Mouse (Mus musculus) adrenal gland, adult 2 months (tissue): ENCODE data around the gene Whrn. TPM values are rescaled to one million over a fixed set of nuclear protein-coding genes. Genes with fewer than 3 reads are reported as not detected.

ENCODE experiments used
- DNase-seq: peaks from one replicate; pipeline ENCODE4 v3.0.0; 2021
- polyA plus RNA-seq: library from polyadenylated mRNA; depleted of rRNA; stranded (reverse); fragments of >200 nt; gene quantifications from 2 replicates; pipeline ENCODE4 v1.2.3, GENCODE M21; 2012
- total RNA-seq, 2 experiments: library from RNA; stranded (reverse); gene quantifications; 2 replicates each; pipeline ENCODE4 v1.2.3; 2021

Whrn gene
- total and polyA plus RNA-seq, 3 experiments, result 51.5 to 101 (median 57.1) TPM

- no peak for DNase-seq
These were observed 45.2 kb downstream of the Whrn start for GRCm38 (mm10) chr4:63450551-63450950.

DNA sequence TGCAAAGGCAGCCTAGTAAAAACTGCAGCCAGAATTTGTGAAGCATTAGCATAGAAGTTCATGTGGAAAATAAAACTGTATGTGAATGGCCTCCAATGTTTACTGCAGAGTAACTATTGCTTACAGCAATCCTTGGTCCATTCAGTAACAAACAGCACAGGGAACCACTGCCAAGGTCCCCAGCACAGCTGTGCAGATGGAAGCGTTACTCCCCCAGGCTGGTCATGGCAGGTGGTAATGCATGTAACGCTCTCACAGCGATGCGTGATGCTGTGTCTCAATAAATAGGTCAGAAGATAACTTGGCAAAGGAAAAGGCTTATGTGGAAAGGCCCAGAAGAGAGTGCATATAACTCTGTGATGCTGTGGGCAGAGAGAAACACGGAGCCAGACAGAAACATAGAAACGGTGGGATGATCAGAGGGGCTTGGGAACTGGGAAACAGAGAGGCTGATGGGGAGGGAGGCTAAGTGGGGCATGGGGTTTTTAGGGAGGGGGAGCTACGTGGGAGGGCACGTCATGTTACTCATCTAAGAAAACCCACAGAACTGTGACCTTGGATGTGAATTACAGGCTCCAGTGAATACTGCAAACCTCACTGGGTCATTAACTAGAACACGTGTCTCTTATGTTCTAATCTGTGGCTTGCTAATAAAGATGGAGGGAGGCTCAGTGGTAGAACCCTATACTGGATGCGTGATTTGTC is 51.3 kb downstream of the Whrn start:
- peak; percentile 55 for DNase-seq

DNA sequence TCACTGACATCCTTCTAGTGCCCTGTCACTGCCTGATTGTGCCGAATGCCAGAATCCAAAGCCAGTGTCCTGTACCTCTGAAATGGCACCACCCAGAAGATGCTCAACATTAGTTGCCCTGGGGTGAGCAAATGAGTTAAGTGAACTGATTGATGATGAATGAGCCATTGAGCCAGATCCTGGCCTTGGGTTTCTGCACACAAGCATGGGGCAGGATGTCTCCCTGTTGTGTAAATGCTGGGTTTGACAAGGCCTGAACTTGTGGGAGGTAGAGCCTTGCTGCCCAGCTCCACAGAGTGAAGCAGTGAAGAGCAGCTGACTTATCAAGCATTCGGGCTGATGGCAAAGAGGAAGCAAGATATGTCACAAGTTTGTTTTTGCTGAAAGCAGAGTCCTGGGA is 52.7 kb downstream of the Whrn start:
- DNase-seq, result peak; percentile 69

DNA sequence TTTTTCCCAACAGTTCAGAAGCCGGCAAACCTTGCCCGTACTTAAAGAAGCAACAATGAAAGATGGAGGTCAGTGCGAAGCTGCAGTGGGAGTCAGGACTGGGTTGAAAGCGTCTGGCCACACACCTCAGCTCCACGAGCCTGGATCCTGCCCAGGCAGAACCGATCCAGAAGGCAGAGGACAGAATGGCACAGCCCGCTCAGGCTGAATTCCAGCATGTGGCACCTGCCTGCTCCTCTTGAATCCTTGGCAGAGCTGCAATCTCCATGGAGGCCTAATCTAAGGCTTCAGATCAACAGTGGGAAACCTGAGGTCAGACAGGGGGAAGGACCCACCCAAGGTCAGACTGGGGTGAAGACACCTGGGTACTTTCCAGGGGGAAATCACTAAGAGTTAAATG is 54.2 kb downstream of the Whrn start:
- no peak for DNase-seq

DNA sequence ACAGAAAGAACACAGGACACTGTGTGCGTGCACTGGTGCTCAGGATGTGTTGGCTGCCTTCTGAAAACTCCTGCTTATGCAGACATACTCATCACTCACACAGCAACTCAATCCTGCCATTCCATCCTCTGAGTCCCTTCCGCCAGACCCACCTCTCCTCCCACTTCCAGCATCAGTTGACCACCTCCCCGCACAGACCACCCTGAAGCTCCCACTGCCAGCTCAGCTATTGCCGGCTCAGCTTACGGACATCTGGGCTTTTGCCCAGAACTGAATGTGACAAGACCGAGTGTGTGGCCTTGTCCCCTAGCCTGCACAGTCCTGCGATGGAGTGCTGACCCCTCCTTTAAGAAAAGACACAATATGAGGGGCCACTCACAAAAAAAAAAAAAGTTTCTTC is 55.5 kb downstream of the Whrn start:
- DNase-seq, result no peak

DNA sequence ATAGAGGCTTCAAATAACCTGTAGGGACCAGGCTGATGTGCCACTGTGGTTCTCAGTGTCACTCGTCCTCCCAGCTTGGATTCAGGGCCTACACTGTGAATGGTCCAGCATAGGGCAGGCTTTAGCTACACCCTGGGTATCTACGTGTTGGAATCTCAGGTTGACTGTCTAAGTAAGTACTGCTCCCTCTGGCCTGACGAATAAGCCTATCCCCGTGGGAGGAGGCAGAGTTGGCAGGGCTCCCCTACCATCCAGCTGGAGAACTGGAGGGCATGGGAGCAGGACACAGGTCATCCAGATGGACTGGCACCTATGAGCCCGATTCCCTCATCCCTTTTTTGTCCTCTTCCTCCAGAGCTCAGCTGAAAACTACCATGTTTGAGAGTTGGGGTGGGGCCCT is 57.8 kb downstream of the Whrn start:
- no peak for DNase-seq

GRCm38 (mm10) chr4:63437119-63437815 is 58.5 kb downstream of the Whrn start:
- DNase-seq, result no peak

DNA sequence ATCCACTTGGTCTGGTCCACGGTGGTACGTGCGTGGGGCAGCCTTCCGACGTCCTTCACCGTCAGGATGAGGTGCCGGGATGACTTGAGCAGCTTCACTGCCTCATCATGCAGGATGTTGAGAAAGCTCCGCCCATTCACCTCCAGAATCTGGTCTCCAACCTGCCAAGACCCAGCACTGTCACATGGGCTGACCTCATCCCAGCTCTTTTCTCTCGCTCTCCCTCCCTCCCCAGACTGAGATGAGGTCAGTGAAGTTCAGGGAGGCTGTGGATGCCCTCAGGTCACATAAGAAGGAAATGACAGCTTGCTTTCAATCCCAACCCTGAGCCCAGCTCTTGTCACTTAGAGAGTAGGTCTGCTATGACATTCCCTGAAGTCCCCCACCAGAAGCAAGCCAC is 60.4 kb downstream of the Whrn start:
- DNase-seq, result no peak

- DNase-seq, result no peak
These were observed 64.7 kb downstream of the Whrn start for GRCm38 (mm10) chr4:63431098-63431497.

GRCm38 (mm10) chr4:63430357-63430756 is 65.4 kb downstream of the Whrn start:
- DNase-seq, result peak; percentile 69

DNA sequence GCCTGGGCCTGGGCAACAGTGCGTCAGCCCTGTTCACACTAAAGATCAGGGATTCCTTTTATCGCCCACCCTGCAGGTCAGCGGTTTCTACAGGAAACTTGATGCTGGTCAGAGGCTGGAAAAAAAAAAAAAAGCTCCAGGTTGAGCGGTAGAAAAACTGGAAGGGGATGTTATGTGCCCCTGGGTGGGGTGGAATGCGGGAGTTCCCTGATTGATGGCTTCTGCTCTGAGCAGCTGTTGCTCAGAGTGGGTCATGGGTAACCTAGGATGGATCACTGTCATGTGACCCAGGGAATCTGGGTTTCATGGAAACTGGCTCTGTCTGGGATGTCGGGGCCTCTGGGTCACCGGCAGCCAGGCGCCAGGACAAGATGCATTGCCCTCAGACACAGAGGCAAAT is 69.5 kb downstream of the Whrn start:
- DNase-seq, result no peak

GRCm38 (mm10) chr4:63423811-63424210 is 72.0 kb downstream of the Whrn start:
- DNase-seq, result no peak

DNA sequence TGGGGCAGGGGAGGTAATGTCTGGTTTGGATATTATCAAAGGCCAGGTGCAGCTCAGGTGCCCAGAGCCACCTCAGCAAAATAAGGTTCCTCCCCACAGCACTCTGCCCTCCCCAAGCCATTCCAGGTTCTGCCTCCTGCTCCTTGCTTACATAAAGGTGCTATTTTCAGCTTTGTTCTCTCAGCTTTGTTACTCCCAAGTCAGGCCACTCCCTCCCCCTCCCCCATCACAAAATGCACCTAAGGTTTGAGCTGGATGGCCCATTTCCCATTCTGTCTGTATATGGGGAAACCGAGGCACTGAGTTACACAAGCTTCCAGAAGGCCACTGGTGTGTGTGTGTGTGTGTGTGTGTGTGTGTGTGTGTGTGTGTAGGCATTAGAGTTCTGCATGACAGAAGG is 72.6 kb downstream of the Whrn start:
- no peak for DNase-seq

- DNase-seq, result no peak
These were observed 75.5 kb downstream of the Whrn start for GRCm38 (mm10) chr4:63420143-63420920.

- no peak for DNase-seq
These were observed 77.5 kb downstream of the Whrn start for GRCm38 (mm10) chr4:63418270-63418669.

DNA sequence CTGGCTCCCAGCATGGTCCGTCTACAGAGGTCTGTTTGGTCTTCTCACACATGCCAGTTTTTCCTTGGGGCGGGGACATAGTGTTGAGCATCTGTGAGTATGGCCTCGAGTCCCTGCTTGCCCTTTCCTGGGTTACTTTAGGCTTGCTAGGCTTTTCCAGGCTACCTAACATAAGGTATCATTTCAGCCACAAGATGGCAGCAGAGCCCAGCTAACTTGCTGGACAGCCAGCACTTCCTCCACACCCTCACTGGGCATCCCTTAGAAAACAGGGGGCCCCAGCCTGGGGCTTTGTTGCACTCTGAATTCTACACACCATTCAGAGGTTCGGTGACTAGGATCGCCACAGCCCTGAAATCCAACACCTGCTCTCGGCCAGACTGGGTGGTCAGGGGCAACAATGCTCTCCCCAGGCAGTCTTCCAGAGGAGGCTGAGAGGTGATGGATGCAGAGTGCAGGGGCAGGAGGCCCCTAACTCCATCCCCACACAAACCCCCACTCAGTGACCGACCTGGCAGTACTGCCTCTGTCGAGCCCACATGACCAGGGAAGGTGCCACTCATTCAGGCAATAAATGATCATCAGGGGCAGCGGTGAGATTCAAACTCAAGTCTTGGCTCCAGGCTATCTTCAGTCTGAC is 78.4 kb downstream of the Whrn start:
- DNase-seq, result peak; percentile 76

DNA sequence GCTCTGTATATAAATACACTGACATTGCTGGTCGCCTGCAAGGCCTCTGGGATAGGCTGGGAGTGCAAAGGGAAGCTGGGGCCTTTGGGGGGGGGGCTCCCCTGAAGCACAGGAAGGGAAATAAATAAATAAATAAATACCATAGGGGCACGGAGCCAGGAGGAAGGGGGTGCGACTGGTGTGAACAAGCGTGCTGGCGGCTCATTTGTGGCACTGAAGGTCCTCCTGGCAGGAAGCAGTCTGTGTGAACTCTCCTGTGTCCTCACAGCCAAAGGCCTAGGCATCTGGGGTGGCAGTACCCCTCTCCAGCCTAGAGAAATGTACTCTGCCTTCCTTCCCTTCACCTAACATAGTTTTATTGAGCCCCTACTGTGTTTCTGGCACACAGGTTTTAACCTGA is 80.8 kb downstream of the Whrn start:
- no peak for DNase-seq

DNA sequence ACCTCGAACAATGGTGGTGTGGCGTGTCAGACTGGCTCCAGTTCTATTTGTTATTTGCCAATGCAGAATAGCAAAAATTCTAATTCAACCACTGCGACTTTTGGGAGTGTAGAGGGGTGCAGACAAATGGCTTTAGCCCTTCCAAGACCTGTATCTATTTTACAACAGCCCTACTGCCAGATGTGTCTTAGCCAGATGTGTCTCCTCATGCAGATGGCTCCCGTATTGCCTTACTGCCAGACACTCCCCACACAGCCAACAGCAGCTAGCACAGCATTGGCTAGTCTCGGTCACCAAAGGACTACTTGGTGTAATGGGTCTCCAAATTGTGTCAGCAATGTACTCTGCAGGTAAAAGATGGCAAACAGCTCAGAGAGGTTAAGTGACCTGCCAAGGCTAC is 84.6 kb downstream of the Whrn start:
- no peak for DNase-seq

DNA sequence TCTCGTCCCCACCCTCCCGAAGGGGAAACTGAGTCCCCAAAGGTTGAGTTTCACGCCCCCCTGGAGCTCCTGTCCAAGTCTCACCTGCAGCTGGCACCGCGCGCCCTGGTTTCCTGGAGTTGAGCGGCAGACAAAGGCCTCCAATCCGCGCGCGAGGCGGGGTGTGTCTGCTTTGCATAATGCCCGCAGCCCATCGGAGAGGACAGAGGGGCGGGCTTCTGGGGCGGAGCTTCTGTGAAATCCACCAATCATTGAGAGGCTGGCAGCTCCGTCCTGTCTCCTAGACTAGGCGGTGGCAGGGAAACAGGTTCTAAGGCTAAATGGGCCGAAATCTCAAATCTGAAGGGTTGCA is 85.2 kb downstream of the Whrn start:
- DNase-seq, result peak; percentile 96

DNA sequence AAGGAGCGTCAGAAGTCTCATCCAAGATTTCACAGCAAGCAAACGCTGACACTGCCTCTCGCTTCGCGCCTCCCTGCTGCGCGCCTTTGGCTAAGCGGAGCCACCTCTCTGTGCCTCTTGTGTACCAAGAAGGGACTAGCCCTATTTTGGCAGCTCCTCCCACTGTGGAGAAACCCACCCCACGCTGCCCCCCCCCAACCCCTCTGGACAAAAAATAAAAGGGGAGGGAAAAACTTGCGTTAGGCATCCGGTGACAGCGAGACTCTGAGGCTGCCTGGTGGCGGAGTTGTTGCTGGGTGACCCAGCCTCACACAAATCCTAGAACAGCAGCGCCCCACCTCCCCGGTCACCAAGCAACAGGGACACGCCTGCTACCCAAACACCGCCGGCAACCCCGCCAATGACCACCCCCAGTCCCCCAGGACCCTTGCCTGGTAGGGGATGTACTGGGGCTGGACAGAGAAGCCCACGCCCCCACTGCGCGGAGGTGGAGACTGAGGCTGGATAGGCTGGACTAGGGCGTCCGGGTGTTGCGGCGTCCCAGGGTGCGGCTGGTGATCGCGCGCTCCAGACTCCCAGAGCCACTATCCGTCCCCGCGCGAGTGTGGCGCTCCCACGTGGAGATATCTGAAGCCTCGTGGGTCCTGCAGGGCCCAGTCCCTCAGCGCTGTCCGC is 85.7 kb downstream of the Whrn start:
- no peak for DNase-seq

DNA sequence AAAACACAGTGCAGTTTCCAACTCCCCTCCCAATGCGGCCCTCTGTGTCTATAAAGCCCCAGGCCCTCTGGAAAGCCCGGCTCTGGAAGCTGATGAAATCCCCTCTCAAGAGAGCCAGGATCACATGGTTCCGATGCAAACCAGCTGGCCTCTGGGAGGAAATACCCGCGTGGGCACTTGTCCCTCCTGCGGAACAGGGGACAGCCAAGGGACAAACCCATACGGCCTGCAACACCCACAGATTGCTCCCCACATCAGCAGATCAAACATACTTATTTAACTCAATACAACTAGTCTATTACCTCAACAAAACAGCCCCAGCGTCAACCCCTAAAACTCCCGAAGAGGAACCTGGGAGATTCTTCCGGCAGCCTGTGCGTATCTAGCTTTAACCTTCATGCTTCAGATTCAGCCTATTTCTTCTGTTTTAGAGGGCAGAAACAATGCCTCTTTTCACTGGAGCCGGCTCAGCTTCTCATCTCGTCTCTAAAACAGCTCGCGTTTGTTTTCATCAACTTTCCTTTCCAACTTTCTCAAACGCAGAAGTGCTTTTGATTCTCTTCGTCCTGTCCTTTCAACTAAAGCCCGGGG is 86.4 kb downstream of the Whrn start:
- no peak for DNase-seq

DNA sequence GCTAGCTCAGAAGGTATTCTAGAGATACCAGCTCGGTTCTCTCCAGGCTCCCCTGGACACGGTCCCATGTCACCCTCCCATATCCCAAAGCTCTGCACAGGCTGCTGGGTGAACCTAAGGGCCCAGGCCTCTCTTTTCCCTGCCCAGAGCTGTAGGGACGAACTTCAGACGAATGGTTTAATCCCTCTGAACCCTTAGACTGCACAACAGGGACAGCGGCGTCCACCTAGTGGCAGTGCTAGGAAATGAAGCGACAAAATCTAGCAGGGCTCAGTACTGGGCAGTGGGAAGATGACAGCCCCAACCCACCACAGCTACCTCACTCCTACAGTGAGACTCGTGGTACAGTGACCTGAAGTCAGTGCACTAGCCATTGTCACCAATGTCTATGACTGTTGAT is 87.1 kb downstream of the Whrn start:
- DNase-seq, result peak; percentile 55
